Mouse (Mus musculus) CH12.LX (cell line): ENCODE data around the gene Mysm1. TPM values are rescaled to one million over a fixed set of nuclear protein-coding genes. Genes with fewer than 3 reads are reported as not detected.

Experiments used
- DNase-seq: peaks from one replicate; pipeline ENCODE4 v3.0.0-alpha.2; 2013; ENCODE audit errors: extremely low read depth
- H3K27ac ChIP-seq: 2 replicates; pipeline ENCODE4 v1.5.1; 2012; ENCODE audit warnings: low read depth, mild to moderate bottlenecking, control low read depth, moderate library complexity; ENCODE audit not compliant: insufficient read depth
- H3K27me3 ChIP-seq: replicated peaks from 2 replicates; pipeline ENCODE3; 2012; ENCODE audit warnings: inconsistent platforms
- H3K36me3 ChIP-seq, 2 experiments: replicated peaks in 1 of 2; 2 replicates each; pipeline versions ENCODE3 to v1.6.1; 2012; ENCODE audit warnings: inconsistent platforms in 1 of 2, low read length in 1 of 2, mild to moderate bottlenecking in 1 of 2, mixed read lengths in 1 of 2, moderate library complexity in 1 of 2; ENCODE audit not compliant: control insufficient read depth in 1 of 2, insufficient read depth in 1 of 2
- H3K4me1 ChIP-seq, 2 experiments: 2 replicates each; pipeline ENCODE4 v1.6.1; 2012; ENCODE audit warnings: inconsistent platforms in 1 of 2, moderate library complexity in 1 of 2; ENCODE audit not compliant: insufficient read depth in 2 of 2, control insufficient read depth in 1 of 2
- H3K4me2 ChIP-seq: 2 replicates; pipeline ENCODE4 v1.6.1; 2012; ENCODE audit warnings: low read depth, mild to moderate bottlenecking, control low read depth; ENCODE audit not compliant: poor library complexity, insufficient read depth, severe bottlenecking
- H3K4me3 ChIP-seq, 3 experiments: fragments of 150-350 bp in 1 of 3; sonication (generic) in 1 of 3; replicated peaks in 1 of 3; 2 replicates each; pipeline versions ENCODE3 to v1.5.1; 2011 to 2012; ENCODE audit warnings: low read depth in 2 of 3, low read length in 2 of 3, mild to moderate bottlenecking in 2 of 3, moderate library complexity in 2 of 3, control low read depth in 1 of 3, improper control_type of control experiment in 1 of 3, inconsistent platforms in 1 of 3, mixed read lengths in 1 of 3; ENCODE audit not compliant: poor library complexity in 1 of 3
- H3K79me2 ChIP-seq: replicated peaks from 2 replicates; pipeline ENCODE4 v1.6.1; 2012; ENCODE audit warnings: mild to moderate bottlenecking, moderate library complexity; ENCODE audit not compliant: control insufficient read depth, poor library complexity, insufficient read depth, severe bottlenecking; ENCODE audit errors: extremely low read depth
- H3K9ac ChIP-seq: 2 replicates; pipeline ENCODE4 v1.6.1; 2012; ENCODE audit warnings: low read depth, mild to moderate bottlenecking, control low read depth, moderate library complexity; ENCODE audit not compliant: insufficient read depth
- H3K9me3 ChIP-seq: replicated peaks from 2 replicates; pipeline ENCODE3; 2012; ENCODE audit warnings: low read length, inconsistent platforms, mixed read lengths
- EP300 ChIP-seq: IDR thresholded peaks from 2 replicates; pipeline ENCODE4 v1.6.1; 2011; ENCODE audit warnings: low read length, improper control_type of control experiment
- HCFC1 ChIP-seq: IDR thresholded peaks from 2 replicates; pipeline ENCODE4 v1.6.1; 2012; ENCODE audit warnings: low read depth, mild to moderate bottlenecking, inconsistent platforms, low read length, improper control_type of control experiment
- JUN ChIP-seq: IDR thresholded peaks from 2 replicates; pipeline ENCODE4 v1.6.1; 2011; ENCODE audit warnings: low read depth, mild to moderate bottlenecking, low read length, improper control_type of control experiment, moderate library complexity; ENCODE audit not compliant: insufficient read depth
- MAFK ChIP-seq: IDR thresholded peaks from 2 replicates; pipeline ENCODE4 v1.6.1; 2011; ENCODE audit warnings: low read length, improper control_type of control experiment; ENCODE audit not compliant: insufficient replicate concordance
- MAZ ChIP-seq: IDR thresholded peaks from 2 replicates; pipeline ENCODE4 v1.6.1; 2012; ENCODE audit warnings: low read depth, mild to moderate bottlenecking, inconsistent platforms, low read length, improper control_type of control experiment, moderate library complexity
- MEF2A ChIP-seq: IDR thresholded peaks from 2 replicates; pipeline ENCODE4 v1.6.1; 2014; ENCODE audit warnings: low read depth, mild to moderate bottlenecking, inconsistent platforms, low read length, improper control_type of control experiment, borderline replicate concordance
- MYC ChIP-seq: IDR thresholded peaks from 2 replicates; pipeline ENCODE4 v1.6.1; 2011; ENCODE audit warnings: low read depth, mild to moderate bottlenecking, improper control_type of control experiment, low read length
- NRF1 ChIP-seq: IDR thresholded peaks from 2 replicates; pipeline ENCODE4 v1.6.1; 2014; ENCODE audit warnings: low read depth, mild to moderate bottlenecking, inconsistent platforms, low read length, improper control_type of control experiment, moderate library complexity
- PAX5 ChIP-seq: IDR thresholded peaks from 2 replicates; pipeline ENCODE4 v1.6.1; 2012; ENCODE audit warnings: low read length, inconsistent platforms, mixed read lengths
- RCOR1 ChIP-seq: conservative IDR thresholded peaks from 2 replicates; pipeline ENCODE4 v1.6.1; 2012; ENCODE audit warnings: low read depth, mild to moderate bottlenecking, inconsistent platforms, low read length, improper control_type of control experiment
- TBP ChIP-seq: conservative IDR thresholded peaks from 2 replicates; pipeline ENCODE4 v1.6.1; 2011; ENCODE audit warnings: low read depth, low read length, improper control_type of control experiment
- UBTF ChIP-seq: IDR thresholded peaks from 2 replicates; pipeline ENCODE4 v1.6.1; 2012; ENCODE audit warnings: low read depth, mild to moderate bottlenecking, inconsistent platforms, low read length, improper control_type of control experiment, moderate library complexity
- USF2 ChIP-seq: conservative IDR thresholded peaks from 2 replicates; pipeline ENCODE4 v1.6.1; 2011; ENCODE audit warnings: low read depth, low read length, improper control_type of control experiment
- ZKSCAN1 ChIP-seq: IDR thresholded peaks from 2 replicates; pipeline ENCODE4 v1.6.1; 2012; ENCODE audit warnings: low read depth, inconsistent platforms, low read length, improper control_type of control experiment, borderline replicate concordance
- ZNF384 ChIP-seq: IDR thresholded peaks from 2 replicates; pipeline ENCODE4 v1.6.1; 2012; ENCODE audit warnings: low read depth, low read length, improper control_type of control experiment, inconsistent platforms
- dilution Hi-C: fragments of 300-500 bp; cut with MboI; formaldehyde crosslinking; loops from 2 replicates; pipeline ENCODE4 v1.14.3; 2020; ENCODE audit warnings: low sequenced_read_pairs; ENCODE audit not compliant: extremely low pct_unique_long_range_greater_than_20kb, extremely low pct_ligation_motif_present
- in situ Hi-C: fragments of 300-500 bp; cut with MboI; formaldehyde crosslinking; loops from 3 replicates; pipeline ENCODE4 v1.14.3; 2019; ENCODE audit warnings: low sequenced_read_pairs, low pct_ligation_motif_present, low pct_unique_long_range_greater_than_20kb, mixed read lengths
- polyA plus RNA-seq: library from polyadenylated mRNA; unstranded; fragments of >175 nt; gene quantifications from 2 replicates; pipeline ENCODE4 v1.2.1, GENCODE M21; 2012; ENCODE audit warnings: low read depth; ENCODE audit not compliant: insufficient read length
- total RNA-seq, 2 experiments: library from RNA; depleted of rRNA; stranded (reverse); fragments of 300-350 nt in 1 of 2; fragments of >200 nt in 1 of 2; gene quantifications; 2 replicates each; pipeline ENCODE4 v1.2.3; 2012 to 2014

The Mysm1 gene
- total and polyA plus RNA-seq, 3 experiments, result 11.5 to 15.3 (median 13.7) TPM

DNA sequence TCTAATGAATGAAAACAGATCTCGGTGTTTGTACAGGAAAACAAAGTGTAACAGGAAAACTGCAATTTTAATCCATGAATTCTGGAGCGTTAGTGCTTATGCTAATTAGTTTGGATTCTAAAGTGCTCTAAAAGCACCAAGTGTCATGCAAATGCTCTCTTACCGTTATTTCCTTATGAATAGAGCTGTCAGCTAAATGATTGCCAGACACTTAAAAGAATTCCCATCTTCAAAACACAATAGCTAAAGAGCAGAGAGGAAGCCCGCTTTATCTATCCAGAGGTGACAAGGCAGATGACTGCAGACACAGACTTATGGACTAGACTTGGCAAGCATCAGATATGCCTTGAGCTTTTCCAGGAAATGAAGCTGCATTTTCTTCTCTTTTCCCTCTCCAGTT lies 8.8 kb upstream of the Mysm1 start:
- Histone ChIP-seq H3K9me3 (no peaks in the 10 kb centered on the region), H3K4me1 (peaks cover 0 to 4% of the 10 kb centered on the region in 2 experiments; a peak in 1 of 4 replicates), H3K9ac (no peak overlapping the region), H3K79me2 (no peaks in the 10 kb centered on the region), H3K4me3 (no peak overlapping the region), H3K27ac (no peak overlapping the region), H3K36me3 (no peaks in the 10 kb centered on the region), H3K4me2 (no peak overlapping the region), H3K27me3 (no peaks in the 10 kb centered on the region)
- DNase-seq, result no peak
- TF ChIP-seq MAFK, result no peak
- TF ChIP-seq MEF2A, result no peak
- dilution Hi-C loops, result no loop called here
- in situ Hi-C loops, result no loop called here

- H3K36me3 ChIP-seq, result peaks cover 2 to 17% of the 10 kb centered on the region in 2 experiments
- peak; percentile 21 for DNase-seq
- peak overlapping the region; percentile 64 to 91 (median 90) for H3K4me3 ChIP-seq
- peak overlapping the region; percentile 73 for H3K9ac ChIP-seq
- H3K79me2 ChIP-seq, result peaks cover 30% of the 10 kb centered on the region
- H3K27me3 ChIP-seq, result no peaks in the 10 kb centered on the region
- dilution Hi-C loops, result no loop called here
- in situ Hi-C loops, result no loop called here
- TF ChIP-seq UBTF (no peak), ZNF384 (no peak), HCFC1 (no peak)
- H3K9me3 ChIP-seq, result no peaks in the 10 kb centered on the region
- H3K27ac ChIP-seq, result no peak overlapping the region
- peak overlapping the region; percentile 44; the same call in 1 of the 2 replicates for H3K4me2 ChIP-seq
- peaks cover 8 to 24% of the 10 kb centered on the region in 2 experiments; a peak in 3 of 4 replicates for H3K4me1 ChIP-seq
These were observed 608 bp upstream of the Mysm1 start for GRCm38 (mm10) chr4:94979500-94979915.

DNA sequence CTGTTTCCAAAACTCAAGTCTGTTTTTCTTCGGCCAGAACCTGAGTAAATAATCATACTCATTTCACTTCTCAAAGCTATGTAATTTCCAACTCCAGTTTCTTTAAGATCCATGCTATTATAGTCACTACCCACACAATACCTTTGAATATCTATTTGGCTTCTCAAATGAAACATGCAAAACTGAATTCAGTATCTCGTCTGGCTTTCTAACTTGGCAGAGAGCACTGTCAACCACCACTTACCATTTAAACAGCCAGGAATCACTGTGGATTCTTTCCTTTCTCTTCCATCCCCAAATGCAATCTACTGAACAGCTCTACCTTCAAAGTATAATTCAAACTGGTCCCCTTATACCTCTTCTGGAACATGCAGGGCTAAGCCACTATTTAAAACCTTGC lies 5.6 kb downstream of the Mysm1 start:
- Histone ChIP-seq H3K27ac (no peak overlapping the region), H3K27me3 (no peaks in the 10 kb centered on the region), H3K4me2 (no peak overlapping the region), H3K79me2 (peaks cover 29% of the 10 kb centered on the region), H3K4me1 (peaks cover 8 to 20% of the 10 kb centered on the region in 2 experiments; a peak in 3 of 4 replicates), H3K9ac (no peak overlapping the region), H3K36me3 (peaks cover 26 to 63% of the 10 kb centered on the region in 2 experiments), H3K9me3 (no peaks in the 10 kb centered on the region), H3K4me3 (no peak overlapping the region)
- dilution Hi-C loops, result no loop called here
- in situ Hi-C loops, result no loop called here
- DNase-seq, result no peak
- TF ChIP-seq JUN (no peak), PAX5 (no peak), ZKSCAN1 (no peak), MYC (no peak), RCOR1 (no peak), MAZ (no peak), HCFC1 (no peak), MAFK (no peak), TBP (no peak), NRF1 (no peak), USF2 (no peak), EP300 (no peak)
